Mouse (Mus musculus): Measurements from ENCODE around the gene 1810030O07Rik.
"Not testable (repeated sequence)": the region's sequence is repeated elsewhere in the genome, so short reads cannot be mapped to it uniquely, and the experiment has no call there.

Gene 1810030O07Rik

GRCm38 (mm10) chrX:12673054-12673775, at the start of gene 1810030O07Rik:
TSS of gene 1810030O07Rik (minus strand) at chrX:12673668.
- peak; percentile 82 to 87 for DNase-seq (ENCODE audit: low spot score in 2 of 2)

DNA sequence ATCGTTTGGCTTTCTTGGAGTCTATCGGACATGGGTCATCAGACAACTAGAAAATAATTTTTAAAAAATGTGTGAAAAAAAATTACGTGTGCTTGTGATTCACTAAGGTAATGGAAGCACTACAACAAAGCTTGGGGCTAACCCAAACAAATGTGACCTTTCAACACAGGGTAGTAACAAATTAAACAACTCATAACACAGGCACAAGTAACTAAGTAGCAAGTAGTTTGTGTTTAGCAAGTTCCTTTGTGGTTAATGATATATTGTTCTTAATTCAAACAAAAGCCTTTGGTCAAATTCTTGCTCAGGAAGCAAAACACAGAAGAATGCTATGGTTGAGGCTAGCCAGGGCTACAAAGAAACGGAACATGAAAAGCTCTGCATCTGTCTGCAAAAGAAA, 42.6 kb upstream of the 1810030O07Rik start:
- no peak for DNase-seq (ENCODE audit: low spot score in 2 of 2)

GRCm38 (mm10) chrX:12713796-12714195, 40.3 kb upstream of the 1810030O07Rik start:
- no peak for DNase-seq (ENCODE audit: low spot score in 2 of 2)

DNA sequence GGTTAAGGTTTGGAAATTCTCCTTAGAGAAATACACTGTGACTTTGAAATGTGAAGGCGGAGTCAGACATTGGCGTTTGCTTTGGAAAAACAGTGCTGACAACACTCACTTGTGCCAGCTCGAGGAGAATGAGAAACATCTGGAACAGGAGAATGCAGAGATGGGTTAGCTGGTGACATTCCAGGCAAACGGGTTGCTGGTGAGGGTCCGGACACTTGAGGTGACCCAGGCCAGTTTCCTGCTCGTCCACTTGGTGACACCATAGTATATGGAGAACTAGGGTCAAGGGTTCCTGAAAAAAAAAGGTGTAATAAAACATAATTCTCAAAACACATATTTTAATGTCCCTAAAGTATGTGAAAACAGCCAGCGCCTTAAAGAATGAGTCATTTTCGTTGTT, 13.4 kb upstream of the 1810030O07Rik start:
- DNase-seq (ENCODE audit: low spot score in 2 of 2) = no peak

GRCm38 (mm10) chrX:12686071-12686470, 12.6 kb upstream of the 1810030O07Rik start:
- no peak for DNase-seq (ENCODE audit: low spot score in 2 of 2)

DNA sequence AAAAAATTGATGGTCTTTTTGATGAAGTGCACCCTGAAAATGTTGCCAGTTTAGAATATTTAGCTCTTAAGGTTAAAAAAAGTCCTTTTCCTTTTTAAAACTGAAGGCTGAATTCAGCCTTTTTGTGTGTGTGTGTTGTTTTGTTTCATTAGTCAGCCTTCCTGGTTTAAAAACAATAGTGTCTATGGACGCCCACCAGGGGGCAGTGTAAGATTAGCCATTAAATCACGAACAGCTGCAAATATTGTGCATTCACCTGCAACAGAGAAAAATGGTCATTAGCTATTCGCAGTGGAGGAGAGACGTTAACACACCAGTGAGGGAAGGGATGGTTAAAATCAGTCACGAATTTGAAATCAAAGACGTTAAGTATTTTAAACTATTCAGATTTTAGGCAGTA, 3.9 kb upstream of the 1810030O07Rik start:
- DNase-seq (ENCODE audit: low spot score in 2 of 2) = peak; percentile 50 to 85

DNA sequence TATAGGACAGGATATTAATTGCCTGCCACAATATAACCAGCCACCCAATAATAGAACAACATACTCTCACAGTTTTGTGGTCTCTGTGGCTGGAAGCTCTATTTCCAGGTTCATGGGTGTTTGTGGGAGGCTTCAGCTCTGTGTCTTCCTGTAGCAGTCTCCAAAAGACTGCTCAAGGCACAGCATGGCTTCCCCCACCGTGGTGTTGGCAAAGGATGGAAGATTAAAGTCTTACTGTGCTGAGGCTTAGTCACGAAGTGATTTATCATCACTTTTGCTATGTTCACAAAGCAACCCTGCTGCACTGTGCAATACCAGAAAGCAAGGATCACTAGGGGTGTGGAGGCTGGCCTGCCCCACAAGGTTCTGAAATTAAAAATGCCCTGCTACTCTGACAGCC, 19.6 kb downstream of the 1810030O07Rik start:
- DNase-seq (ENCODE audit: low spot score in 2 of 2) = no peak

GRCm38 (mm10) chrX:12651906-12652305, 21.6 kb downstream of the 1810030O07Rik start:
- no peak for DNase-seq (ENCODE audit: low spot score in 2 of 2)

DNA sequence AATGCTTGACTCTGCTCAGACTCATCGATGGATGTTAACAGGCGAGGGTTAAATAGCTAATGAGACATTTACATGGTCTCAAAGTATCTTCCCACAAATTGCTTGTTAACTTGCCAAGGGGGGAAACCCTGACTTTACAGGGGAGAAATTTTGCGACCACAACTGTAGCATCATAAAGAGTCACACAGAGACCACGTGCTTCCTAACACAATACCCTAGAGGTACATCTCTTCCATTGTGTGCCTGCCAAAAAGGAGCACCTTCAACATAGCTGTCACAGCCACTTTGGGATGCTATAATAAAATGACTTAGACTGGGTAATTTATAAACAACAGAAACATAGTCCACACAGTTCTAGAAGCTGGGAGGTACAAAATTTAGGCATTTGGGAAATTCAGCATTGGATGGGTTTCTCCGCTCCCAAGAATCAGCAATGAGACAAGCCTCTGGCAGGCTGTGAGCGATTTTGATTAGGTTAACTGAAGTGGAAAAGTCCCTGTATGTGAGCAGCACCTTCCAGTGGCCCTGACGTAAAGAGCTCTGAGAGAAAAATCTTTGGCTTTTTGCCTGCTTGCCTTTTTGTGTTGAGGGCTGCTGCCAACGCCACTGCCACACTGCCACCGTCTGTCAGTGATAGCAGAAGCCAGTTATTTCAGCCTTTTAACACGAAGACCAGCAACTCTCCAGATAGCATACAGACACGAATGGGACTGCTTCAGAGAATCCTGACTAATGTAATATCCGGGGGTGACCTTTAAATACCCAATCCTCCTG, 27.8 kb downstream of the 1810030O07Rik start:
- no peak for DNase-seq (ENCODE audit: low spot score in 2 of 2)

GRCm38 (mm10) chrX:12644976-12645375, 28.5 kb downstream of the 1810030O07Rik start:
- no peak for DNase-seq (ENCODE audit: low spot score in 2 of 2)

DNA sequence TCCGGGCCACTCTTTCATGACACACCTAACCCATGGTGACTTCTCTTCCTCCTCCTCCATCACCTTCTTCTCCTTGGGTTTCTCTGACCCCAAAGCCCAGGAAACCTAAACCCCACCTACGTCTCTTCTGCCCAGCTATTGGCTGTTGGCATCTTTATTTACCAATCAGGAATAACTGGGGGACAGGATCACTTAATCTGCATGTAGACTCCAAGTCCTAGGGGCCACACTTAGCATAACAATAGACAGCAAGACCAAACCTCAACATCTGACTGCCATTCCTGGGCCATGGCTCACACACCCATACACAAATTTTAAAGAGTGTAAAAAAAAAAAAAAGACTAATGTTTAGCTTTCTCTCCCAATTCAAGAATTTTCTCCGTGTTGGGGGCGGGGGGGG, 48.3 kb downstream of the 1810030O07Rik start:
- DNase-seq (ENCODE audit: low spot score in 2 of 2) = no peak

DNA sequence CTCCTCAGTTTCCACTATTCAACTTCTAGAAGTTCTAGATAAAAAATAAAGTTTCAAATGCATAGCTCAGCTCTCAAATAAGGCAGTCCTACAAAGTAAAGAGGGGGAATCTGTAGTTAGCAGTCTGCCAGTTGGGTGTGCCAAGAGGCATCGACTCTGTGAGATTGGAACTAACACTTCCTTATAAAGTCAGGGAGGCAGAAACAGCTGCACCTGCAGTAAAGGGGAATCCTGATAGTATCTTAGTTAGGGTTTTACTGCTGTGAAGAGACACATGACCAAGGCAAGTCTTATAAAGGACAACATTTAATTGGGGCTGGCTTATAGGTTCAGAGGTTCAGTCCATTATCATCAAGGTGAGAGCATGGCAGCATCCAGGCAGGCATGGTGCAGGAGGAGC, 61.1 kb downstream of the 1810030O07Rik start:
- not testable (repeated sequence) for DNase-seq (ENCODE audit: low spot score in 2 of 2)

DNA sequence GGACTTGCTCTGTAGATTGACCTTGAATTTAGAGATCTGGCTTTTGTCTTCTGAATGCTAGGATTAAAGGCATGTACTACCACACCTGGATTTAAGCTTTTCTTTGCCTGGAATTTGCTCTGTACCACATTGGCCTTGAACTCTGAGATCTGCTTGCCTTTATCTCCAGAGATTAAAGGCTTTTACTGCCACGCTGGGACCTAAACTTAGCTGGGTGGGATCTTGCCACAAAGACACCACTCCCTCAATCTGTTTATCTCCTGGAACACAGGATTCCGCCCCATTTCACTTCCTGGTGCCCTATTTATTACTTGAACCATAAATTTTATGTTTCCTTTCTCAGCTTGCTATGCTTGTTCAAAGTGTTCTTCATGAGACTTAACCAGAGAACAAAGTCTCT, 62.3 kb downstream of the 1810030O07Rik start:
- no peak for DNase-seq (ENCODE audit: low spot score in 2 of 2)

DNA sequence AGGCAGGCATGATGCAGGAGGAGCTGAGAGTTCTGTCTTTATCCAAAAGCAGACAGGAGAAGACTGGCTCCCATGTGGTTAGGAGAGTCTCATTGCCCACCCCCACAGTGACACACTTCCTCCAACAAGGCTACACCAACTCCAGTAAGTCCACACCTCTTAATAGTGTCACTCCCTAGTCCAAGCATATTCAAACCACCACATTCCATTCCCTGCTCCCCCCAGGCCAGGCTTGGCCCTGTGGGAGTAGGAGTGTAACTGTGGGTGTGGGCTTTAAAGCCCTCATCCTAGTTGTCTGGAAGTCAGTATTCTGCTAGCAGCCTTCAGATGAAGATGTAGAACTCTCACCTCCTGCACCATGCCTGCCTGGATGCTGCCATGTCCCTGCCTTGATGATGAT, 62.9 kb downstream of the 1810030O07Rik start:
- DNase-seq (ENCODE audit: low spot score in 2 of 2) = not testable (repeated sequence)

Measured in spleen, postnatal 4 days (tissue).